Mouse (Mus musculus) MEL (cell line): Measurements from ENCODE around the gene AC134908.4. TPM values are rescaled to one million over a fixed set of nuclear protein-coding genes. Genes with fewer than 3 reads are reported as not detected.

Source experiments
- DNase-seq: peaks from one replicate; pipeline ENCODE4 v3.0.0; 2011; ENCODE audit warnings: low read depth, low spot score
- H3K27ac ChIP-seq: 2 replicates; pipeline ENCODE4 v1.5.1; 2012; ENCODE audit warnings: low read depth, mild to moderate bottlenecking, control low read depth, low read length, moderate library complexity; ENCODE audit not compliant: control insufficient read depth
- H3K27me3 ChIP-seq, 2 experiments: fragments of 150-350 bp in 1 of 2; sonication (generic) in 1 of 2; 2 replicates each; pipeline ENCODE4 v1.6.1; 2012; ENCODE audit warnings: low read length in 2 of 2, mild to moderate bottlenecking in 2 of 2, improper control_type of control experiment in 1 of 2, moderate library complexity in 1 of 2; ENCODE audit not compliant: insufficient read depth in 2 of 2, control insufficient read depth in 1 of 2
- H3K36me3 ChIP-seq, 2 experiments: 2 replicates each; pipeline ENCODE4 v1.6.1; 2012 to 2014; ENCODE audit warnings: low read length in 2 of 2, improper control_type of control experiment in 1 of 2, inconsistent platforms in 1 of 2, mild to moderate bottlenecking in 1 of 2; ENCODE audit not compliant: insufficient read depth in 2 of 2, control insufficient read depth in 1 of 2
- H3K4me1 ChIP-seq, 2 experiments: fragments of 150-350 bp in 1 of 2; sonication (generic) in 1 of 2; 2 replicates each; pipeline ENCODE4 v1.6.1; 2012; ENCODE audit warnings: low read length in 2 of 2, improper control_type of control experiment in 1 of 2, mild to moderate bottlenecking in 1 of 2; ENCODE audit not compliant: insufficient read depth in 2 of 2, control insufficient read depth in 1 of 2
- H3K4me3 ChIP-seq, 2 experiments: fragments of 150-350 bp in 1 of 2; sonication (generic) in 1 of 2; 2 replicates each; pipeline ENCODE4 v1.5.1; 2012; ENCODE audit warnings: low read depth in 2 of 2, low read length in 2 of 2, mild to moderate bottlenecking in 2 of 2, moderate library complexity in 2 of 2, control low read depth in 1 of 2, improper control_type of control experiment in 1 of 2; ENCODE audit not compliant: control insufficient read depth in 1 of 2, insufficient read depth in 1 of 2
- H3K79me2 ChIP-seq: 2 replicates; pipeline ENCODE4 v1.6.1; 2012; ENCODE audit warnings: mild to moderate bottlenecking, low read length, moderate library complexity; ENCODE audit not compliant: control insufficient read depth, poor library complexity, insufficient read depth
- H3K9ac ChIP-seq: 2 replicates; pipeline ENCODE4 v1.6.1; 2012; ENCODE audit warnings: low read depth, mild to moderate bottlenecking, control low read depth, low read length, moderate library complexity; ENCODE audit not compliant: control insufficient read depth, poor library complexity, severe bottlenecking
- H3K9me3 ChIP-seq: fragments of 150-350 bp; sonication (generic); replicated peaks from 2 replicates; pipeline ENCODE4 v1.6.1; 2012; ENCODE audit warnings: mild to moderate bottlenecking, low read length, improper control_type of control experiment, moderate library complexity; ENCODE audit not compliant: insufficient read depth
- BHLHE40 ChIP-seq: IDR thresholded peaks from 2 replicates; pipeline ENCODE4 v1.6.1; 2012; ENCODE audit warnings: low read depth, mild to moderate bottlenecking, inconsistent platforms, low read length, improper control_type of control experiment, borderline replicate concordance
- CHD1 ChIP-seq: IDR thresholded peaks from 2 replicates; pipeline ENCODE4 v1.6.1; 2012; ENCODE audit warnings: low read depth, mild to moderate bottlenecking, inconsistent platforms, low read length, improper control_type of control experiment
- CTCF ChIP-seq, 3 experiments: IDR thresholded peaks in 2 of 3; conservative IDR thresholded peaks in 1 of 3; 2 replicates each; pipeline ENCODE4 v1.5.1; 2011 to 2012; ENCODE audit warnings: low read length in 3 of 3, low read depth in 2 of 3, mild to moderate bottlenecking in 2 of 3, improper control_type of control experiment in 1 of 3, inconsistent platforms in 1 of 3, mixed read lengths in 1 of 3, moderate library complexity in 1 of 3; ENCODE audit not compliant: control insufficient read depth in 1 of 3, insufficient read depth in 1 of 3, poor library complexity in 1 of 3, severe bottlenecking in 1 of 3
- ELF1 ChIP-seq: IDR thresholded peaks from 2 replicates; pipeline ENCODE4 v1.6.1; 2014; ENCODE audit warnings: low read depth, mild to moderate bottlenecking, inconsistent platforms, low read length, improper control_type of control experiment, moderate library complexity
- ETS1 ChIP-seq: IDR thresholded peaks from 2 replicates; pipeline ENCODE4 v1.6.1; 2012; ENCODE audit warnings: low read depth, mild to moderate bottlenecking, inconsistent platforms, low read length, improper control_type of control experiment, moderate library complexity
- GABPA ChIP-seq: IDR thresholded peaks from 2 replicates; pipeline ENCODE4 v1.6.1; 2012; ENCODE audit warnings: low read depth, mild to moderate bottlenecking, inconsistent platforms, low read length, improper control_type of control experiment, moderate library complexity
- GATA1 ChIP-seq: IDR thresholded peaks from 2 replicates; pipeline ENCODE4 v1.6.1; 2011; ENCODE audit warnings: low read depth, low read length, improper control_type of control experiment
- MEF2A ChIP-seq: IDR thresholded peaks from 2 replicates; pipeline ENCODE4 v1.6.1; 2014; ENCODE audit warnings: low read depth, mild to moderate bottlenecking, inconsistent platforms, low read length, improper control_type of control experiment; ENCODE audit not compliant: poor library complexity, insufficient replicate concordance, severe bottlenecking; ENCODE audit errors: extremely low read depth
- MYC ChIP-seq: IDR thresholded peaks from 2 replicates; pipeline ENCODE4 v1.6.1; 2011; ENCODE audit warnings: low read depth, mild to moderate bottlenecking, low read length, improper control_type of control experiment, moderate library complexity
- NELFE ChIP-seq: IDR thresholded peaks from 2 replicates; pipeline ENCODE4 v1.6.1; 2011; ENCODE audit warnings: low read depth, low read length, improper control_type of control experiment
- NRF1 ChIP-seq: IDR thresholded peaks from 2 replicates; pipeline ENCODE4 v1.6.1; 2014; ENCODE audit warnings: low read depth, mild to moderate bottlenecking, inconsistent platforms, low read length, improper control_type of control experiment, moderate library complexity; ENCODE audit not compliant: poor library complexity, insufficient read depth, severe bottlenecking
- POLR2AphosphoS5 ChIP-seq: IDR thresholded peaks from 2 replicates; pipeline ENCODE4 v1.6.1; 2012; ENCODE audit warnings: low read depth, borderline replicate concordance, mild to moderate bottlenecking, inconsistent platforms, low read length, moderate library complexity, mixed read lengths
- SIN3A ChIP-seq: IDR thresholded peaks from 2 replicates; pipeline ENCODE4 v1.6.1; 2012; ENCODE audit warnings: low read length, improper control_type of control experiment, inconsistent platforms
- TAL1 ChIP-seq: IDR thresholded peaks from 2 replicates; pipeline ENCODE4 v1.6.1; 2012; ENCODE audit warnings: mild to moderate bottlenecking, inconsistent platforms, low read length, moderate library complexity, mixed read lengths
- TCF12 ChIP-seq: IDR thresholded peaks from 2 replicates; pipeline ENCODE4 v1.6.1; 2014; ENCODE audit warnings: low read depth, mild to moderate bottlenecking, inconsistent platforms, low read length, improper control_type of control experiment, moderate library complexity
- UBTF ChIP-seq: IDR thresholded peaks from 2 replicates; pipeline ENCODE4 v1.6.1; 2012; ENCODE audit warnings: low read depth, mild to moderate bottlenecking, inconsistent platforms, low read length, improper control_type of control experiment, moderate library complexity, borderline replicate concordance; ENCODE audit not compliant: insufficient read depth
- USF1 ChIP-seq: IDR thresholded peaks from 2 replicates; pipeline ENCODE4 v1.6.1; 2014; ENCODE audit warnings: low read depth, mild to moderate bottlenecking, inconsistent platforms, low read length, improper control_type of control experiment, moderate library complexity
- ZKSCAN1 ChIP-seq: IDR thresholded peaks from 2 replicates; pipeline ENCODE4 v1.6.1; 2012; ENCODE audit warnings: low read depth, mild to moderate bottlenecking, inconsistent platforms, low read length, improper control_type of control experiment, moderate library complexity
- ZNF384 ChIP-seq: IDR thresholded peaks from 2 replicates; pipeline ENCODE4 v1.6.1; 2012; ENCODE audit warnings: low read depth, mild to moderate bottlenecking, inconsistent platforms, low read length, improper control_type of control experiment
- polyA plus RNA-seq, 2 experiments: library from polyadenylated mRNA; stranded (reverse) in 1 of 2; unstranded in 1 of 2; fragments of >175 nt in 1 of 2; fragments of >200 nt in 1 of 2; gene quantifications; 2 replicates each; pipeline versions ENCODE4 v1.2.1 to v1.2.4; 2012; ENCODE audit warnings: low replicate concordance in 2 of 2, low read depth in 1 of 2; ENCODE audit not compliant: insufficient read length in 2 of 2, insufficient read depth in 1 of 2, missing spikeins in 1 of 2
- total RNA-seq: library from RNA; depleted of rRNA; stranded (reverse); fragments of 300-350 nt; gene quantifications from 2 replicates; pipeline ENCODE4 v1.2.3, GENCODE M21; 2012

Gene AC134908.4
- total and polyA plus RNA-seq, 3 experiments, result 0.92 TPM; not detected in 2

DNA sequence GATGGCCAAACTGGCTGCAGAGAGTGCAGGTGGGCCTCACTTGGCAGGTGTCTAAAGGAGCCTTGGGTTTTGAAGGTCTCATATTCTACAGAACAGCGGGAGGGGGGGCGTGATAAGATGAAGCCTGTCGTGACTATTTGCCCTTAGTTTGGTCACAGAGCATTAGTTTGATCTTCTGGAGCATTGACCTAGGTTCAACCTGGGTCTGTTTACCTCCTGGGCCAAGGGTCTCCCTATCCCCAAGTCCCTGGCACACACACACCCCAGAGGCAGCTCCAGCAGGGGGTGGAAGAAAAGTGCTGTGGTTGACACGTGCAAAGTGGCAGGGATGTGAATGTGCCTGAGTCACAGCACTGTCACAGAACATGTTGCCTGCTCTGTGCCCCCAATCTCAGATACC is 15.4 kb upstream of the AC134908.4 start:
- no peak overlapping the region for H3K9ac ChIP-seq
- peaks cover 0 to 1% of the 10 kb centered on the region in 2 experiments; a peak in 2 of 4 replicates for H3K27me3 ChIP-seq
- H3K4me1 ChIP-seq, result peaks cover 0 to 8% of the 10 kb centered on the region in 2 experiments; a peak in 1 of 4 replicates
- H3K79me2 ChIP-seq, result no peaks in the 10 kb centered on the region
- H3K36me3 ChIP-seq, result no peaks in the 10 kb centered on the region
- H3K9me3 ChIP-seq, result no peaks in the 10 kb centered on the region
- no peak overlapping the region for H3K4me3 ChIP-seq
- no peak overlapping the region for H3K27ac ChIP-seq
- no peak for TF ChIP-seq ZNF384
- no peak for TF ChIP-seq TCF12
- TF ChIP-seq ZKSCAN1, result no peak
- TF ChIP-seq MYC, result no peak
- no peak for TF ChIP-seq NRF1
- no peak for TF ChIP-seq CTCF (IDR thresholded peaks at IDR 0.05 in 2 of 3, conservative IDR thresholded peaks at IDR 0.05 in 1 of 3; ENCODE audit: control insufficient read depth in 1 of 3, insufficient read depth in 1 of 3, low read depth in 2 of 3, low read length in 3 of 3, poor library complexity in 1 of 3, severe bottlenecking in 1 of 3)
- no peak for TF ChIP-seq SIN3A
- no peak for TF ChIP-seq TAL1
- TF ChIP-seq GABPA, result no peak
- no peak for DNase-seq

DNA sequence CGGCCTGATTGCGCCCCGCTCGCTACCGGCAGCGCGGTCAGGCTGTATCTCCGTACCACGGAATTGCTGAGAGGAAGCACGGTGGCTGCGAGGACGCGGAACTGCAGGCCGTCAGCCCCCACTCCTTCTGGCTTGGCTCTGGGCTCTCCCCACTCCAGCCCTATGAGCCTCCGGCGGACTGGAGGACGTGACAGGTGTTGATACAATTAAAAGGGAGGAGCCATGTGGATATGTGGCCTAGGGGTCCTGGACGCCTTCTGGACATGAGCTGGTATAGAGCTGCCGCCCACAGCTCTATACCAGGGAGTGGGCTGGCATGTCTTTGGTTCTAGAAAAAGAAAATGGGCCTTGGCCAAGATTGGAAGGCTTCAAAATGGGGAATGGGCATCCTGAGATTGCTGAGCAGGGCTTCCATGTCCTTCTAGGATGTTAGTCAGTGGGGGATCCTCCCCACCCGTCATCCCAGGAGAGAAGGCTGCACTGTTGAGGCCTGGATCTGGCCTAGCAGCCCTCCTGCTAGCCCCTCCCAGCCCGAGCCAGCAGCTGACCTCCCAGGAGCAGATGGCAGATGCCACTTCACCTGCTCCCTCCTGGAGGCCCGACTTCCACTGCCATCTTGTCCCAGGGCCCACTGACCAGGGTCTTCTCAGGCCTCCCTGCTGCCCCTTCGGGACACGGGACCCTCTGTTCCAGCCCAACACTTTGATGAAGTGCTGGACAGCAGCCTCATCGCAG is 14.3 kb upstream of the AC134908.4 start:
- TF ChIP-seq UBTF, result no peak
- TF ChIP-seq USF1, result no peak
- TF ChIP-seq CHD1, result no peak
- no peak for TF ChIP-seq MEF2A
- TF ChIP-seq BHLHE40, result no peak
- TF ChIP-seq NELFE, result no peak
- TF ChIP-seq ETS1, result no peak
- TF ChIP-seq GATA1, result no peak
- no peak for TF ChIP-seq ELF1
- TF ChIP-seq SIN3A, result no peak
- TF ChIP-seq NRF1, result no peak
- no peak for TF ChIP-seq POLR2AphosphoS5
- TF ChIP-seq ZNF384, result no peak
- Histone ChIP-seq H3K9ac (no peak overlapping the region), H3K9me3 (no peaks in the 10 kb centered on the region), H3K27ac (no peak overlapping the region), H3K36me3 (no peaks in the 10 kb centered on the region), H3K79me2 (no peaks in the 10 kb centered on the region), H3K27me3 (peaks cover 0 to 1% of the 10 kb centered on the region in 2 experiments; a peak in 2 of 4 replicates), H3K4me1 (peaks cover 0 to 8% of the 10 kb centered on the region in 2 experiments; a peak in 1 of 4 replicates), H3K4me3 (no peak overlapping the region)
- no peak for DNase-seq
